Mouse (Mus musculus): ENCODE results near the gene Pde7b. TPM values are rescaled to one million over a fixed set of nuclear protein-coding genes. Genes with fewer than 3 reads are reported as not detected.

The Pde7b gene
- 3.3 and 3.6 TPM in 2 replicates for polyA plus RNA-seq (2015; fragmentation: Nextera tagmentation; extraction: Ambion mirVana)

DNA sequence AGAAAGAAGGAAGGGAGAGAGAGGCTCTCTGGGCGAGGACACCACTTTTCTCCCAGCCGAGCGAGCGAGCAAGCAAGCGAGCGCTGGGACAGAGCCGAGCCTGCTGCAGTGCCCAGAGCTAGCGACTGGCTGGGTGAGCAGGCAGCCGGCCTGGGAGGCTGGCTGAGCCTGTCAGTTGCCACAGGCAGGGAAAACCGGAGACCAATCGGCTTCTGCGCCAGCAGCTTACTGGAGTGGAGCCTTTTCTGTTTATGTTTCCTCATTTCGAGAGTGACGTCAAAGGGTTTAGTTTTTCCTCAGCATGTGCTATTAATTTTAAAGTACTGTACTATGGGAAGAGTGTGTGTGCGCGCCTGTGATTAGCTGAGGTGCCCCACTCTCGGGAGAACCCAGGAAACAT is at the start of gene Pde7b:
Pde7b (minus strand) TSS at position 173 of the 400 bp plus-strand sequence.
- peaks cover 16% of the 10 kb centered on the region for H3K4me1 ChIP-seq (replicated peaks; ENCODE audit: control insufficient read depth, insufficient read depth, low read length)
- H3K27ac ChIP-seq (ENCODE audit: low read length) = no peak within 1 kb of the TSS
- peak within 1 kb of the TSS; percentile 49 for H3K9ac ChIP-seq (ENCODE audit: low read length)
- peak within 1 kb of the TSS; percentile 49 for H3K4me3 ChIP-seq (ENCODE audit: low read length)
- H3K4me2 ChIP-seq (ENCODE audit: low read depth, low read length) = peak within 1 kb of the TSS; percentile 62
- ATAC-seq (ENCODE audit: low read depth) = peak; percentile 95
- no peaks in the 10 kb centered on the region for H3K27me3 ChIP-seq (ENCODE audit: control insufficient read depth, insufficient read depth, low read depth, low read length)
- H3K36me3 ChIP-seq (ENCODE audit: control insufficient read depth, insufficient read depth, low read length) = no peaks in the 10 kb centered on the region
- no peaks in the 10 kb centered on the region for H3K9me3 ChIP-seq (ENCODE audit: control insufficient read depth, low read length)
- WGBS = 2% methylated on average over 17 of the region's 17 CpGs

GRCm38 (mm10) chr10:20772056-20772455 is 47.2 kb upstream of the Pde7b start:
- no peak overlapping the region for H3K27ac ChIP-seq (ENCODE audit: low read length)
- no peaks in the 10 kb centered on the region; the same call in 1 of the 2 replicates for H3K4me1 ChIP-seq (replicated peaks; ENCODE audit: control insufficient read depth, insufficient read depth, low read length)
- 73% methylated on average over 4 of the region's 4 CpGs for WGBS
- H3K36me3 ChIP-seq (ENCODE audit: control insufficient read depth, insufficient read depth, low read length) = no peaks in the 10 kb centered on the region
- H3K9me3 ChIP-seq (ENCODE audit: control insufficient read depth, low read length) = no peaks in the 10 kb centered on the region
- no peak overlapping the region for H3K4me2 ChIP-seq (ENCODE audit: low read depth, low read length)
- no peak for ATAC-seq (ENCODE audit: low read depth)
- H3K9ac ChIP-seq (ENCODE audit: low read length) = no peak overlapping the region
- H3K4me3 ChIP-seq (ENCODE audit: low read length) = no peak overlapping the region
- H3K27me3 ChIP-seq (ENCODE audit: control insufficient read depth, insufficient read depth, low read depth, low read length) = no peaks in the 10 kb centered on the region

DNA sequence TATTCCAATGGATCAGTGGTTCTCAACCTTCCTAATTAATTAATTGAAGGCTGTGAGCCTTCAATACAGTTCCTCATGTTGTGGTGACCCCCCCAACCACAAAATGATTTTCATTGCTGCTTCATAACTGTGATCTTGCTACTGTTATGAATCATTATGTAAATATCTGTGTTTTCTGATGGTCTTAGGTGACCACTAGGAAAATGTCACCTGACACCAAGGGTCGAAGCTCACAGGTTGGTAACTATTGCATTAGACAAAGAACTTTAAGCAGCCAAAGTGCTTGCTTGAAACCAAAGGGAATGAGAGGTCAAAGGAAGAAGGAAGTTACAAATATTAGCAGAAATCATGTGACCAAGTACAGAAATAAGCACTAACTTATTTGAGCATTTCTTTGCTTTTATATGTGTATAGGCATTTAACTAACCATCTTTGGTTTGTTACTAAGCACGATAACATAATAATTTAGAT is 45.6 kb upstream of the Pde7b start:
- Histone ChIP-seq H3K9ac (ENCODE audit: low read length) (no peak overlapping the region), H3K27ac (ENCODE audit: low read length) (no peak overlapping the region), H3K4me2 (ENCODE audit: low read depth, low read length) (no peak overlapping the region), H3K9me3 (ENCODE audit: control insufficient read depth, low read length) (no peaks in the 10 kb centered on the region), H3K4me3 (ENCODE audit: low read length) (no peak overlapping the region), H3K4me1 (replicated peaks; ENCODE audit: control insufficient read depth, insufficient read depth, low read length) (no peaks in the 10 kb centered on the region), H3K36me3 (ENCODE audit: control insufficient read depth, insufficient read depth, low read length) (no peaks in the 10 kb centered on the region), H3K27me3 (ENCODE audit: control insufficient read depth, insufficient read depth, low read depth, low read length) (no peaks in the 10 kb centered on the region)
- no peak for ATAC-seq (ENCODE audit: low read depth)
- WGBS = 74% methylated on average over 2 of the region's 2 CpGs

DNA sequence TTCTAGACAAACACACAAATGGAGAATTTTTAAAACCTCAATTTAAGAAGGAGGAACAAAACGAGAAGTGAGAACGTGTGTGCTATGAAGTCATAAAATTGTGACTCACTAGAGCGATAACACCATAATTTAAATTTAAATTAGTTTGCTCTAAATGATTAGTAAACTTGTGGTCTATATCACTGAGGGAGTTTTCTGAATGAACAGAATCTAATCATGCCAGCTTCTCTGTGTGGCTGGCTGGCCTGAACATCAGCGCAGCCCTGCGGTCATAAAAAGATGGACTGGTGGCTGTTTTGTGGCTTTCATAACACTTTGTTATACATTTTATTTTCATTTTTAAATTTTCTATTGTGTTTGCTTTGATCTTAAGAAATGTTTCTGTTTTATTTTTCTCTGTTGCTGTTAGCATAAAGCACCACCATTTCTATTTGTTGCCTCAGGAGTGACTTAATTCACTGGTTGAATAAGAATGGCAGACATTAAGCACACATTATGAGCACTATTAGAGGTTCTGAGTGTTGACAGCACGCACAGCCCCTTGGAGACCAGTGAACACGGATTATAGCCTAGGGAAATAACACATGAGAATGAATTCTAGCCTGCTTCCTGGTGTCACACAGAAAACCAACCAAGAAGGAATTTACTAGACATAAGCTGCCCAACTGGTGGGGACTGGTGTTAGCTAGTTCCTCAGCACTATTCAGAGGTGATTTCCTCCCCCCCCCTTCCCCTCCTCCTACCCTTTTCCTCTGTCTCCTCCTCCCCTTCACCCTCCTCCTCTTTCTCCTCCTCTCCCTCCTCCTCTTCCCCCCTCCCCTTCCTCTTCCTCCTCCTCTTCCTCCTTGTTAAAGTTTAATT is 44.9 kb upstream of the Pde7b start:
- H3K9me3 ChIP-seq (ENCODE audit: control insufficient read depth, low read length) = no peaks in the 10 kb centered on the region
- no peaks in the 10 kb centered on the region for H3K27me3 ChIP-seq (ENCODE audit: control insufficient read depth, insufficient read depth, low read depth, low read length)
- no peak overlapping the region for H3K27ac ChIP-seq (ENCODE audit: low read length)
- WGBS = 79% methylated on average over 7 of the region's 7 CpGs
- H3K4me1 ChIP-seq (replicated peaks; ENCODE audit: control insufficient read depth, insufficient read depth, low read length) = no peaks in the 10 kb centered on the region
- ATAC-seq (ENCODE audit: low read depth) = no peak
- no peak overlapping the region for H3K9ac ChIP-seq (ENCODE audit: low read length)
- H3K4me3 ChIP-seq (ENCODE audit: low read length) = no peak overlapping the region
- no peak overlapping the region for H3K4me2 ChIP-seq (ENCODE audit: low read depth, low read length)
- no peaks in the 10 kb centered on the region for H3K36me3 ChIP-seq (ENCODE audit: control insufficient read depth, insufficient read depth, low read length)

DNA sequence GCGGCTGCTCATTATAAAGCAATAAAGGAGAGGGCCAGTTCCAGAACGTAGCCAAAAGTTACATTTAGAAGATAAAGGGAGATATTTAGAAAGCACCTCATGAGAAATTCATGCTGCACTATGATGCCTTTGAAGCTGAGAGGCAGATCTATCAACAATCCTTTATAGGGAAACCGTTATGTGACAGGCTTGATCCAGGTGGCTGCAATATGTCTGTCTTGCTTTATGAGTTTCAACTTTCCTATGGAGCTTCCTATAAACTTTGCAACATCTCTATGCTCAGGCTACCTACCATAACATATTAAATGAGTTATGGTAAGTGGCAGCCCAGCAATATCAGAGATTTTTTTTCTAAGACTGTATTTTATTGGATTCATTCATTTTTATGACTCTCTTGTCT is 39.5 kb upstream of the Pde7b start:
- no peaks in the 10 kb centered on the region for H3K9me3 ChIP-seq (ENCODE audit: control insufficient read depth, low read length)
- ATAC-seq (ENCODE audit: low read depth) = no peak

GRCm38 (mm10) chr10:20758939-20759338 is 34.1 kb upstream of the Pde7b start:
- no peaks in the 10 kb centered on the region for H3K9me3 ChIP-seq (ENCODE audit: control insufficient read depth, low read length)
- H3K4me3 ChIP-seq (ENCODE audit: low read length) = no peak overlapping the region
- no peak for ATAC-seq (ENCODE audit: low read depth)
- no peak overlapping the region for H3K27ac ChIP-seq (ENCODE audit: low read length)
- H3K9ac ChIP-seq (ENCODE audit: low read length) = no peak overlapping the region
- no peaks in the 10 kb centered on the region for H3K4me1 ChIP-seq (replicated peaks; ENCODE audit: control insufficient read depth, insufficient read depth, low read length)
- no peaks in the 10 kb centered on the region for H3K36me3 ChIP-seq (ENCODE audit: control insufficient read depth, insufficient read depth, low read length)
- H3K4me2 ChIP-seq (ENCODE audit: low read depth, low read length) = no peak overlapping the region
- 74% methylated on average over 1 of the region's 1 CpGs for WGBS
- no peaks in the 10 kb centered on the region for H3K27me3 ChIP-seq (ENCODE audit: control insufficient read depth, insufficient read depth, low read depth, low read length)

More for the DNA sequence above, 39.5 kb upstream of the Pde7b start:
- Histone ChIP-seq H3K9ac (ENCODE audit: low read length) (no peak overlapping the region), H3K4me2 (ENCODE audit: low read depth, low read length) (no peak overlapping the region), H3K4me3 (ENCODE audit: low read length) (no peak overlapping the region), H3K4me1 (replicated peaks; ENCODE audit: control insufficient read depth, insufficient read depth, low read length) (no peaks in the 10 kb centered on the region), H3K27me3 (ENCODE audit: control insufficient read depth, insufficient read depth, low read depth, low read length) (no peaks in the 10 kb centered on the region), H3K36me3 (ENCODE audit: control insufficient read depth, insufficient read depth, low read length) (no peaks in the 10 kb centered on the region), H3K27ac (ENCODE audit: low read length) (no peak overlapping the region)
- 53% methylated on average over 3 of the region's 3 CpGs for WGBS

GRCm38 (mm10) chr10:20758259-20758658 is 33.4 kb upstream of the Pde7b start:
- Histone ChIP-seq H3K9me3 (ENCODE audit: control insufficient read depth, low read length) (no peaks in the 10 kb centered on the region), H3K4me3 (ENCODE audit: low read length) (no peak overlapping the region), H3K4me2 (ENCODE audit: low read depth, low read length) (no peak overlapping the region), H3K9ac (ENCODE audit: low read length) (no peak overlapping the region), H3K27ac (ENCODE audit: low read length) (no peak overlapping the region), H3K27me3 (ENCODE audit: control insufficient read depth, insufficient read depth, low read depth, low read length) (no peaks in the 10 kb centered on the region), H3K4me1 (replicated peaks; ENCODE audit: control insufficient read depth, insufficient read depth, low read length) (no peaks in the 10 kb centered on the region), H3K36me3 (ENCODE audit: control insufficient read depth, insufficient read depth, low read length) (no peaks in the 10 kb centered on the region)
- no peak for ATAC-seq (ENCODE audit: low read depth)
- WGBS = 74% methylated on average over 6 of the region's 6 CpGs

DNA sequence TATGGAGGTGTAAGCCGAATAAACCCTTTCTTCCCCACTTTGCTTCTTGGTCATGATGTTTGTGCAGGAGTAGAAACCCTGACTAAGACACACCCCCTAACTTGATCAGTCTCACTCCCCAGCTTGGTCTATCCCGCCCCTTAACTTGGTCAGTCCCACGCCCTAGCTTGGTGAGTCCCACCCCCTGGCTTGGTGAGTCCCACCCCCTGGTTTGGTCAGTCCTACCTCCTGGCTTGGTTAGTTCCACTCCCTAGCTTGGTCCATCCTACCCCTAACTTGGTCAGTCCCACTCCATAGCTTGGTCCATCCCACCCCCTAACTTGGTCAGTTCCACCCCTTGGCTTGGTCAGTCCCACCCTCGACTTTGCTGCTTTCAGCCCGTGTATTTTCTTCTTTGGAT is 31.3 kb upstream of the Pde7b start:
- Histone ChIP-seq H3K9ac (ENCODE audit: low read length) (no peak overlapping the region), H3K4me2 (ENCODE audit: low read depth, low read length) (no peak overlapping the region), H3K27ac (ENCODE audit: low read length) (no peak overlapping the region), H3K9me3 (ENCODE audit: control insufficient read depth, low read length) (no peaks in the 10 kb centered on the region), H3K27me3 (ENCODE audit: control insufficient read depth, insufficient read depth, low read depth, low read length) (no peaks in the 10 kb centered on the region), H3K4me3 (ENCODE audit: low read length) (no peak overlapping the region), H3K36me3 (ENCODE audit: control insufficient read depth, insufficient read depth, low read length) (no peaks in the 10 kb centered on the region), H3K4me1 (replicated peaks; ENCODE audit: control insufficient read depth, insufficient read depth, low read length) (no peaks in the 10 kb centered on the region)
- WGBS = 82% methylated on average over 5 of the region's 5 CpGs
- no peak for ATAC-seq (ENCODE audit: low read depth)

GRCm38 (mm10) chr10:20752883-20753282 is 28.0 kb upstream of the Pde7b start:
- H3K27ac ChIP-seq (ENCODE audit: low read length) = no peak overlapping the region
- 85% methylated on average over 1 of the region's 1 CpGs for WGBS
- no peak for ATAC-seq (ENCODE audit: low read depth)
- H3K9me3 ChIP-seq (ENCODE audit: control insufficient read depth, low read length) = no peaks in the 10 kb centered on the region
- H3K4me2 ChIP-seq (ENCODE audit: low read depth, low read length) = no peak overlapping the region
- no peak overlapping the region for H3K4me3 ChIP-seq (ENCODE audit: low read length)
- no peaks in the 10 kb centered on the region for H3K27me3 ChIP-seq (ENCODE audit: control insufficient read depth, insufficient read depth, low read depth, low read length)
- no peaks in the 10 kb centered on the region for H3K36me3 ChIP-seq (ENCODE audit: control insufficient read depth, insufficient read depth, low read length)
- H3K9ac ChIP-seq (ENCODE audit: low read length) = no peak overlapping the region
- H3K4me1 ChIP-seq (replicated peaks; ENCODE audit: control insufficient read depth, insufficient read depth, low read length) = no peaks in the 10 kb centered on the region

All from lung, embryonic 16.5 days (tissue).